Mouse (Mus musculus): ENCODE results near the gene Acbd5. TPM values are rescaled to one million over a fixed set of nuclear protein-coding genes. Genes with fewer than 3 reads are reported as not detected.
"Not testable (repeated sequence)": the region's sequence is repeated elsewhere in the genome, so short reads cannot be mapped to it uniquely, and the experiment has no call there.

Acbd5 gene
- total and polyA plus RNA-seq, 3 experiments, result 10.9 to 15.2 (median 13.9) TPM

- Histone ChIP-seq H3K4me1 (ENCODE audit: control insufficient read depth in 1 of 2, insufficient read depth in 2 of 2) (peaks cover 7 to 30% of the 10 kb centered on the region in 2 experiments), H3K4me3 (replicated peaks in 1 of 3; ENCODE audit: low read depth in 2 of 3, low read length in 2 of 3, poor library complexity in 1 of 3) (peak overlapping the region in 1 of 3 experiments; percentile 14), H3K79me2 (replicated peaks; ENCODE audit: control insufficient read depth, extremely low read depth, insufficient read depth, poor library complexity, severe bottlenecking) (peaks cover 32% of the 10 kb centered on the region)
- DNase-seq (ENCODE audit: extremely low read depth); H3K9me3 ChIP-seq (replicated peaks; ENCODE audit: low read length); H3K27me3 ChIP-seq (replicated peaks); dilution Hi-C loops (cut with MboI; ENCODE audit: extremely low pct_ligation_motif_present, extremely low pct_unique_long_range_greater_than_20kb, low sequenced_read_pairs); H3K27ac ChIP-seq (ENCODE audit: insufficient read depth, low read depth); H3K4me2 ChIP-seq (ENCODE audit: insufficient read depth, low read depth, poor library complexity, severe bottlenecking); H3K36me3 ChIP-seq (replicated peaks in 1 of 2; ENCODE audit: control insufficient read depth in 1 of 2, insufficient read depth in 1 of 2, low read length in 1 of 2); H3K9ac ChIP-seq (ENCODE audit: insufficient read depth, low read depth); in situ Hi-C loops (cut with MboI; ENCODE audit: low pct_ligation_motif_present, low pct_unique_long_range_greater_than_20kb, low sequenced_read_pairs): not testable (repeated sequence)
- TF ChIP-seq TBP (conservative IDR thresholded peaks at IDR 0.05; ENCODE audit: low read depth, low read length), result 0 out of 2 replicates have a peak, but pooled peaks have one; percentile 5
Observed at GRCm38 (mm10) chr2:23040690-23041089, 27.3 kb upstream of the Acbd5 start.

GRCm38 (mm10) chr2:23041457-23041856, 26.5 kb upstream of the Acbd5 start:
- H3K27me3 ChIP-seq (replicated peaks), result no peaks in the 10 kb centered on the region
- H3K4me1 ChIP-seq (ENCODE audit: control insufficient read depth in 1 of 2, insufficient read depth in 2 of 2), result peaks cover 7 to 24% of the 10 kb centered on the region in 2 experiments
- DNase-seq (ENCODE audit: extremely low read depth), result peak; percentile 80
- in situ Hi-C loops (cut with MboI; ENCODE audit: low pct_ligation_motif_present, low pct_unique_long_range_greater_than_20kb, low sequenced_read_pairs) (no loop called here), dilution Hi-C loops (cut with MboI; ENCODE audit: extremely low pct_ligation_motif_present, extremely low pct_unique_long_range_greater_than_20kb, low sequenced_read_pairs) (no loop called here)
- TF ChIP-seq JUN (IDR thresholded peaks at IDR 0.05; ENCODE audit: insufficient read depth, low read depth, low read length) (peak; percentile 49), NELFE (IDR thresholded peaks at IDR 0.05; ENCODE audit: low read depth, low read length) (no peak), MXI1 (IDR thresholded peaks at IDR 0.05; ENCODE audit: low read depth, low read length) (peak; percentile 61), ETS1 (conservative IDR thresholded peaks at IDR 0.05; ENCODE audit: low read depth, low read length) (peak; percentile 83), CHD2 (IDR thresholded peaks at IDR 0.05; ENCODE audit: low read length) (peak; percentile 34; the same call in 1 of the 2 replicates), UBTF (IDR thresholded peaks at IDR 0.05; ENCODE audit: low read depth, low read length) (no peak), MYC (IDR thresholded peaks at IDR 0.05; ENCODE audit: low read depth, low read length) (peak; percentile 62; the same call in 1 of the 2 replicates), PAX5 (IDR thresholded peaks at IDR 0.05; ENCODE audit: low read length) (no peak), ELF1 (IDR thresholded peaks at IDR 0.05; ENCODE audit: low read depth, low read length) (peak; percentile 85), EP300 (IDR thresholded peaks at IDR 0.05; ENCODE audit: low read length) (peak; percentile 80), HCFC1 (IDR thresholded peaks at IDR 0.05; ENCODE audit: low read depth, low read length) (peak; percentile 12; the same call in 1 of the 2 replicates), TCF12 (IDR thresholded peaks at IDR 0.05; ENCODE audit: low read depth, low read length) (peak; percentile 63; the same call in 1 of the 2 replicates), SMC3 (IDR thresholded peaks at IDR 0.05; ENCODE audit: low read depth, low read length) (no peak), JUND (conservative IDR thresholded peaks at IDR 0.05; ENCODE audit: low read depth, low read length) (peak; percentile 38; the same call in 1 of the 2 replicates), MEF2A (IDR thresholded peaks at IDR 0.05; ENCODE audit: borderline replicate concordance, low read depth, low read length) (peak; percentile 97), BHLHE40 (IDR thresholded peaks at IDR 0.05; ENCODE audit: low read depth, low read length) (peak; percentile 78), SIN3A (IDR thresholded peaks at IDR 0.05; ENCODE audit: low read length) (0 out of 2 replicates have a peak, but pooled peaks have one; percentile 68), IRF4 (IDR thresholded peaks at IDR 0.05; ENCODE audit: low read depth, low read length) (peak; percentile 51; the same call in 1 of the 2 replicates)
- H3K36me3 ChIP-seq (replicated peaks in 1 of 2; ENCODE audit: control insufficient read depth in 1 of 2, insufficient read depth in 1 of 2, low read length in 1 of 2), result peaks cover 0 to 2% of the 10 kb centered on the region in 2 experiments
- no peaks in the 10 kb centered on the region for H3K9me3 ChIP-seq (replicated peaks; ENCODE audit: low read length)
- H3K4me2 ChIP-seq (ENCODE audit: insufficient read depth, low read depth, poor library complexity, severe bottlenecking), result peak overlapping the region; percentile 59
- no peak overlapping the region for H3K4me3 ChIP-seq (replicated peaks in 1 of 3; ENCODE audit: low read depth in 2 of 3, low read length in 2 of 3, poor library complexity in 1 of 3)
- H3K9ac ChIP-seq (ENCODE audit: insufficient read depth, low read depth), result no peak overlapping the region
- peaks cover 28% of the 10 kb centered on the region for H3K79me2 ChIP-seq (replicated peaks; ENCODE audit: control insufficient read depth, extremely low read depth, insufficient read depth, poor library complexity, severe bottlenecking)
- peak overlapping the region; percentile 64 for H3K27ac ChIP-seq (ENCODE audit: insufficient read depth, low read depth)

Measured in CH12.LX (cell line).